Mouse (Mus musculus) lung, postnatal 10 days (tissue): ENCODE data around the gene Aldh3a1.
A peak's percentile ranks its signal among the peaks of the same experiment; 100 is the strongest.

ENCODE experiments used
- DNase-seq: peaks from one replicate; pipeline ENCODE4 v3.0.0; 2021

The Aldh3a1 gene

GRCm38 (mm10) chr11:61197935-61198334 lies 9.4 kb upstream of the Aldh3a1 start:
- DNase-seq: no peak

- DNase-seq: no peak
These were observed 7.5 kb upstream of the Aldh3a1 start for GRCm38 (mm10) chr11:61199620-61200362.

DNA sequence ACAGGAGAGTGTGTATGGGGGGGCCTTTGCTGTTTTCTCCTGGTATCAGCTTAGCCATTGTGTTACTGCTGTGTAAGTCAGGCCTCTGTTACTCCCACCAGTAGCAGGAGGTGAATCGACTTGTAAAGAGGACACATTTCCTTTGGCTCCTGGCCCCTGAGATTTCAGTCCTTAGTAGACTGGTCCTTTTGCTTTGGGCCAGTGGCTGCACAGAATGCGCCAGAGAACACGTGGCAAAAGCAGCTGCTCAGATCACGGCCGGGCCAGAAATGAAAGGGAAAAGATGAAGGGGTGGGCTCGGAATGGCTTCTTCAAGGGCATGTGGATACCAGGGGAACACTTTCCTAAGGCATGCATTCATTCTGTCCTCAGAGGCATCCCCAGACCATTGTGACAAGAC lies 5.2 kb upstream of the Aldh3a1 start:
- no peak for DNase-seq

- no peak for DNase-seq
These were observed 4.5 kb upstream of the Aldh3a1 start for GRCm38 (mm10) chr11:61202810-61203209.

GRCm38 (mm10) chr11:61205167-61205950 lies 2.0 kb upstream of the Aldh3a1 start:
- no peak for DNase-seq

DNA sequence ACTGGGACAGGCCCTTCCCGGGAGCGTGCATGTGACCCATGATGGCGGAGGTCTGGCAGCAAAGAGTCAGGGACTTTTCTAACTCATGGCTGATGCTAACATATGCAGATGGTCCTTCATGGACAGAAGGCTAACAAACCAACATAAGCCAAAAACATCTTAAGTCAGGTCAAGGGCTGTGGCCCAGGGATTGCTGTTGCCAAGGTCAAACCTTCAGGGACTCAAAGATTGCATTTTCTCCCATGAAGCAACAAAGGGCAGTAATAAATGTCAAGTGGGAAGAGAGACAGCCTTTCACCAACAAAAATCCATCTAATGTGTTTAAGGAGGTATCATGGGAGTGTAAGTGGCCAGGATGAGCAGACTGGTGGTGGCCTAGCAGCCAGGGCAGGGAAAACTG lies 1.2 kb upstream of the Aldh3a1 start:
- DNase-seq: no peak

GRCm38 (mm10) chr11:61208316-61208715 lies 979 bp downstream of the Aldh3a1 start:
- DNase-seq: peak; percentile 24

GRCm38 (mm10) chr11:61212102-61212501 lies 4.8 kb downstream of the Aldh3a1 start:
- peak; percentile 32 for DNase-seq

DNA sequence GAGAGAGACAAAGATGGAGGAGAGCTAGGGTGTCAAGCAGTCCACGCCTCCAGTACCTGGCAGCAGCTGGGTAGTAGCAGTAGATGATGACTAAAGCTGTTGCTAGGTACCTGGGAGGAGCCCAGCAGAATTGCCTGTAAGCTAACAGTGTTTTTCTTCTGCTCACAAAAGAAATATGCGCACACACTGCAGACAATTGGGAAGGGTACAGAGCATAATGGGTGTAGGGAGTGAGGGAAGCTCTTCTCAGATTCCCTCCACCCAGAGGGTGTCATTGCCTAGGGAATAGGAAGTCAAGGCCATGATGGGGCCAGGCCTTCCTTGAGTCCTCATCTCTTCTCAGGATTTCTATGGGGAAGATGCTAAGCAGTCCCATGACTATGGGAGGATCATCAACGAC lies 8.6 kb downstream of the Aldh3a1 start:
- no peak for DNase-seq

DNA sequence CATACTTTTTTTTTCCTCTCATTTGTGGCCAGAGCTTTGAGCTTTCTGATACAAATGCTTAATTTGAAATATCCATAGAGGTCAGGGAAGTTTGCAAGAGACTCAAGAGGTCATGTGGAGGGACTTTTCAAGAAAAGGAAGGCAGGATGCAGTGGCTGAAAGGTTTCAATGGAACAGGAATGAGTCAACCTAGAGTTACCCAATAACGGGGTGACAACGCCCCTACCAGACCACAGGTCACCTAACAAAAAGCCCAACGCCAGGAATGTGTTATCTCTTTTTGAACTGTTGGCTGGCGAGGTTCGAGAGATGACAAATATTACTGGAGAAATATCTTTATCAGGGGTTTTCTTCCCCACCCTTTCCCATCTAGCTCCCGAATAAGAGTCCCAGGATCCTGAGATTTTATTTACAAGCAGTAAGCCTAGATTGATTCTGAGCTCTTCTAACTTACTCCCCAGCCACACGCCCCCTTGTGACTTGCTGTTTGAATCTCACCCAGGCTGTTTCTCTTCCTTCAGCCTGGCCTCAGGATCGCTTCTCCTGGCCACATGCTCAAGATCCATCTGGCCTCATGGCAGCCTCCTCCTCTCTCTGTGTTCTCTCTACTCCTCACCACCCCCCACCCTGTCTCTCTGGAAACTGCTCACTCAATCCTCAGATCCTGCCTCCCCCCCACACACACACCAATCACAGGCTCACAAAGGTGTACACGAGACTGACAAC lies 13.0 kb downstream of the Aldh3a1 start:
- DNase-seq: peak; percentile 36

GRCm38 (mm10) chr11:61222007-61222406 lies 14.7 kb downstream of the Aldh3a1 start:
- DNase-seq: no peak

DNA sequence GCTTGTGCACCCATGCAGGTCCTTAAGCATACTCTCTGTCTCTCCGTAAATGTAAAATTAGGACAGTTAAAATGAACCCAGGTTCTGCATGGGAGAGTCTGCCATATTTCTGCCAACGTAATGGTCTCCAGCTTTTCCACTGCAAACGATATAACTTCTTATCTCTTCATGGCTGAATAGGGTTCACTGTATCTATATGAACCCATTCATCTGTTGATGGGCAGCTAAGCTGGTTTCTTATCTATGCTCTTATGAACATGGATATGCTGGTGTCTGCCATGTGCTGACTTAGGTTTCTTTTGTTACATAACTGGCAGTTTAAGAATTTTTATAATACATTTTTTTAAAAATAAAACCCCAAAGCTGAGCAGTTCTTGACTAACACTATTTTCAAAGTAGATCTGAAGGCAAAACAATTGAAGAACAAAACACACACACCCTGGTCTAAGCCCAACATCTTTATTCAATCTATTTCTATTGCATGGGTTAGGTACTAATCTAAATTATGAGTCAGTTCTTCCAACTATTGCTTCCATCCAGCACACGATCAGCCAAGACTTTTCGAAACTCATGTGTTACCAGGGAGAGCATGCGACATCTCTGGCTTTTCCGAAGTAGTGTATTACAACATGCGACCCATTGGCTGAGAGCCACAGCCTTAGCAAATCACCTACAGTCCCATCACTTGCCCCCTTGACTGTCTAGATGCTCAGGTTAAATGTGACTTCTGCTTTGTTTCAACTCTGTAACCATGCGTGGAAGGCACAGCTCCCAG lies 15.8 kb downstream of the Aldh3a1 start:
- no peak for DNase-seq

GRCm38 (mm10) chr11:61224234-61224744 lies 17.0 kb downstream of the Aldh3a1 start:
- no peak for DNase-seq

DNA sequence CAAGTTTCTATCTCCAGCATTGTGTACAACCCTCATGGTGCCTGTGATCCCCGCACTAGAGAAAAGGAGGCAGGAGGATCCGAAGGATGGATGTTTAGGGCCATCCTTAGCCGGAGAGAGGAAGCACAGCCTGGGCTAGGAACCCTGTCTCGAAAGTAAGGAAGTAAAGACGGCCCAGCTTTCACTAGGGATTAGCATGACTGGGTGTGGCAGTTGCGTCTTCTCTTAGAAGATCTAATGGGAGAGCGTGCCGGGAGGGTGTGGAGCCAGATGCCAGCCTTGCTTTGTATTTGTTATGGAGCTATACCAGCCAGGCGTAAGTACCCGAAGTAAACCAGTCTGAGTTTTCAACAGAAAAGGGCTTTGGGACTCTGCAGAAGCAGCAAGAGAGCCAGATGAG lies 17.6 kb downstream of the Aldh3a1 start:
- DNase-seq: no peak

GRCm38 (mm10) chr11:61225511-61225910 lies 18.2 kb downstream of the Aldh3a1 start:
- DNase-seq: no peak

GRCm38 (mm10) chr11:61225941-61226412 lies 18.6 kb downstream of the Aldh3a1 start:
- peak; percentile 68 for DNase-seq

GRCm38 (mm10) chr11:61227816-61228215 lies 20.5 kb downstream of the Aldh3a1 start:
- DNase-seq: no peak

DNA sequence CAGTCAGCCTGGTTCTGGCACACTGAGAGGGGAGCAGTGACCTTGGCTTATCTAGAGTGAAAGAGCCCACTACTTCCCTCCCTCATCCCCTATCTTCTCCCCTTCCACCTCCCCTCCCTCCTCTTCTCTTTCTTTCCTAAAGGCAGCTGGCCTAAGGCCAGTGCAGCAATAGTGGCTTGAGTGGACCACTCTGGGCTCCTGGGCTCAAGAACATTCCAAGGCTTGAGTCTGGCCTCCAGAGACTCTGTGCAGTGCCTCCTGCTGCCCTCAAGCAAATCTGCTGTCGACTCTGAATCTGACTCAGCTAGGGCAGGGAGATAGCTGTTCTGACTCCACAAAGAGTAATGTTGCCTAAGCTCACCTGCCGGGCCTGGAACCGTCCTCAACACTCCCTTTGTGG lies 21.1 kb downstream of the Aldh3a1 start:
- DNase-seq: peak; percentile 46

- DNase-seq: peak; percentile 86
These were observed 24.0 kb downstream of the Aldh3a1 start for GRCm38 (mm10) chr11:61231329-61231728.

GRCm38 (mm10) chr11:61234174-61234573 lies 26.8 kb downstream of the Aldh3a1 start:
- DNase-seq: no peak

GRCm38 (mm10) chr11:61236015-61236414 lies 28.7 kb downstream of the Aldh3a1 start:
- DNase-seq: no peak

GRCm38 (mm10) chr11:61244406-61244805 lies 37.1 kb downstream of the Aldh3a1 start:
- DNase-seq: no peak
